Mouse (Mus musculus): ENCODE measurements around the gene Pitpnm3.

DNA sequence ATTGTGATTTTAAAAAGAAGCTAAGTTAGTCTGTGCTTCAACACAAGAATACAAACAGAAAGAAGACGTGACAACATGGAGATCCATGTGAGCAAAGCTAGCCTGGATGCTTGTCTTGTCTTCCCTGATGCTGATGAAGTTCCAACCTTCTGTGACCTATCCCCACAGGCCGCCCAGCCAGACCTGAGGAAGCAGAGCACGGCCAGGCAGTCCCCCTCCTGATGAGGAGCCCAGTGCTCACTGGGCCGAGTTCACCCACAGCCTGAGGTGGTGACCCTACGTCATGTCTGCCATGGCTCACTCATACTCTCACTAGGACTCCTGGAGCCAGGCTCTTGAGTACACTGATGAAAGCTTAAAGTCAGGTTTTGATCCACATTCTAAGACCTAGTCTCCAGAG, 37.9 kb upstream of the Pitpnm3 start:
- no peak for TF ChIP-seq CTCF (IDR thresholded peaks at IDR 0.05; ENCODE audit: borderline replicate concordance, insufficient read depth, low read length)
- TF ChIP-seq POLR2A (IDR thresholded peaks at IDR 0.05; ENCODE audit: low read depth, low read length) = no peak
